Mouse (Mus musculus): ENCODE measurements around the gene Adamts15.

- TF ChIP-seq CTCF (IDR thresholded peaks at IDR 0.05; ENCODE audit: low read depth): no peak
- TF ChIP-seq EP300 (IDR thresholded peaks at IDR 0.05; ENCODE audit: low read depth): no peak
These were observed 44.6 kb upstream of the Adamts15 start for GRCm38 (mm10) chr9:30966881-30967280.

Data from liver, embryonic 14.5 days (tissue).